Mouse (Mus musculus): ENCODE results near the gene Phldb2. TPM values are rescaled to one million over a fixed set of nuclear protein-coding genes. Genes with fewer than 3 reads are reported as not detected.

The Phldb2 gene
- polyA plus RNA-seq, 1 experiment from 2014 or later, result 49.3 TPM

DNA sequence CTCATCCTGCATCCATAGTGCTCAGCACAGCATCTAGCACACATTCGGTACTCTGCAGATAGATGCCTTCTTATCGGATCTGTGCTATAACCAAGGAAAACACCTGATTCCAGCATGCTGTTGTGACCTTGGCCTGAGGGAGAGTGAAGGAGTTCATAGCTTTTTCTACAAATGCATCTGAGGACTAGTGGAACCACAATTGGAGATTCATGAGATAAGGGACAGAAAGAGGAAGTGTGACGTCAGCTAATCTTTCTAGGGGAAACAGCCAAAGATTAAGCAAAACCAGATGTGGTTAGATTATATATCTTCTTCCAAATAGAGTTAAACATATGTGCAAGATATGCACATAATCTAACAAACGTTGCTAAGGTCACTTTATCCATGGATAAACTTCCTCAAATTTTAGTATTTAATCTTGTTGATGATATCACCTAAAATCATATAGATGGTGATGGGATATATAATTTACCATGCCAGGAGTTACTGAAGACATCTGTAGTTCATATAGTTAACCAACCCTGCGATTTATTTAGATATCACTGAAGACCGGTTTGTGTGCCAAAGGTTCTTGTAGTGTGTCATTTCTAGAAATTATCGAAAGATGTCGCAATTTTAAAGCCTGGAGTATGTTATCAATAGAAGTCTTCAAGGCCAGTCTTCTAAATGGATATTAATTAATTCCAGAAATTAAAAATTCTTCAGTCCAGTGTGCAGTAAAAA lies 11.1 kb downstream of the Phldb2 start:
- no peaks in the 10 kb centered on the region for H3K36me3 ChIP-seq (ENCODE audit: control insufficient read depth, insufficient read depth, low read length)
- no peaks in the 10 kb centered on the region for H3K4me1 ChIP-seq (ENCODE audit: control insufficient read depth, insufficient read depth, low read length)
- H3K27me3 ChIP-seq (ENCODE audit: control insufficient read depth, insufficient read depth, low read length), result no peaks in the 10 kb centered on the region
- no peak overlapping the region for H3K4me2 ChIP-seq (ENCODE audit: low read depth, severe bottlenecking)
- no peak overlapping the region for H3K4me3 ChIP-seq (ENCODE audit: low read depth, low read length)
- ATAC-seq (ENCODE audit: insufficient number of reproducible peaks, low FRiP score, low TSS enrichment, low read depth) (no peak), DNase-seq (ENCODE audit: low spot score) (no peak)
- H3K9me3 ChIP-seq (ENCODE audit: control insufficient read depth, low read length), result no peaks in the 10 kb centered on the region
- 71% methylated on average over 8 of the region's 8 CpGs for WGBS
- no peak overlapping the region for H3K27ac ChIP-seq (replicated peaks; ENCODE audit: low read depth, low read length)
- no peak overlapping the region for H3K9ac ChIP-seq (ENCODE audit: low read length)

DNA sequence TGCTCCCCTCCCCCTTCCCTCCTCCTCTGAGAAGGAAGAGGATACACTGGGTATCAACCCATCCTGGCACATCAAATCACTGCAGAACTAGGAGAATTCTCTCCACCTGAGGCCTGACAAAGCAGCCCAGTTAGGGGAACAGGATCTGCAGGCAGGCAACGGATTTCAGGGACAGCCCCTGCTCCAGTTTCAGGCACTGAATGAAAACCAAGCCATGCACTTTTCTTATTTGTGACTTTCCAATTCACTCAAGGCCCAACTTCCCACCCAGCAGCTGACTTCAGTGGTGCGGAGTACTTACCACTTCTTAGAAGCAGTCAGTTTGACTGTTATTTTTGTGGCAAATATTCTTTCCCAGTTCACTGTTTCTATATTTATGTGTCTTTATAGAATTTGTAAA lies 12.7 kb downstream of the Phldb2 start:
- Histone ChIP-seq H3K9ac (ENCODE audit: low read length) (no peak overlapping the region), H3K9me3 (ENCODE audit: control insufficient read depth, low read length) (no peaks in the 10 kb centered on the region), H3K27me3 (ENCODE audit: control insufficient read depth, insufficient read depth, low read length) (no peaks in the 10 kb centered on the region), H3K4me2 (ENCODE audit: low read depth, severe bottlenecking) (no peak overlapping the region), H3K27ac (replicated peaks; ENCODE audit: low read depth, low read length) (no peak overlapping the region), H3K4me1 (ENCODE audit: control insufficient read depth, insufficient read depth, low read length) (no peaks in the 10 kb centered on the region), H3K36me3 (ENCODE audit: control insufficient read depth, insufficient read depth, low read length) (no peaks in the 10 kb centered on the region), H3K4me3 (ENCODE audit: low read depth, low read length) (no peak overlapping the region)
- no peak for ATAC-seq (ENCODE audit: insufficient number of reproducible peaks, low FRiP score, low TSS enrichment, low read depth)
- DNase-seq (ENCODE audit: low spot score), result no peak
- WGBS, result 81% methylated on average over 2 of the region's 2 CpGs

DNA sequence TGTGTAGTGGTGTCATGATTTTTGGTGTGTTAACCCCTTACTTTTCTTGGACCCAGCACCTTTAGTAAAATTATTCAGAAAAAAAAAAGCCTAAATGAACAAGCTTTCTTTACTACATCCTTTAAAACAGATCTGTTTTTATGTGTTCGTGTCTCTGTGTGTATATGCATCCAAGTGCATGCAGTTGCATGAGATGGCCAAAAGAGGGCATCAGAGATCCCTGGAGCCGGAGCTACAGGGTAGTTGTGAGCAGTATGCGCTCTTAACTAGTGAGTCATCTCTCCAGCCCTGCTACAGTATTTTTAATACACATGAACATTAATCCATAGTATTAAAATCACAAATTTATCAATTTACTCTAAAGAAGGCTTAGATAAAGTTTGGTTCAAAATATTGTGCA lies 14.0 kb downstream of the Phldb2 start:
- Histone ChIP-seq H3K27ac (replicated peaks; ENCODE audit: low read depth, low read length) (no peak overlapping the region), H3K4me1 (ENCODE audit: control insufficient read depth, insufficient read depth, low read length) (0 out of 2 replicates have a peak, but pooled peaks cover 5% of the 10 kb centered on the region), H3K27me3 (ENCODE audit: control insufficient read depth, insufficient read depth, low read length) (no peaks in the 10 kb centered on the region), H3K4me3 (ENCODE audit: low read depth, low read length) (no peak overlapping the region), H3K9me3 (ENCODE audit: control insufficient read depth, low read length) (no peaks in the 10 kb centered on the region), H3K9ac (ENCODE audit: low read length) (no peak overlapping the region), H3K36me3 (ENCODE audit: control insufficient read depth, insufficient read depth, low read length) (no peaks in the 10 kb centered on the region), H3K4me2 (ENCODE audit: low read depth, severe bottlenecking) (no peak overlapping the region)
- WGBS, result 94% methylated on average over 3 of the region's 3 CpGs
- no peak for ATAC-seq (ENCODE audit: insufficient number of reproducible peaks, low FRiP score, low TSS enrichment, low read depth)
- DNase-seq (ENCODE audit: low spot score), result no peak

DNA sequence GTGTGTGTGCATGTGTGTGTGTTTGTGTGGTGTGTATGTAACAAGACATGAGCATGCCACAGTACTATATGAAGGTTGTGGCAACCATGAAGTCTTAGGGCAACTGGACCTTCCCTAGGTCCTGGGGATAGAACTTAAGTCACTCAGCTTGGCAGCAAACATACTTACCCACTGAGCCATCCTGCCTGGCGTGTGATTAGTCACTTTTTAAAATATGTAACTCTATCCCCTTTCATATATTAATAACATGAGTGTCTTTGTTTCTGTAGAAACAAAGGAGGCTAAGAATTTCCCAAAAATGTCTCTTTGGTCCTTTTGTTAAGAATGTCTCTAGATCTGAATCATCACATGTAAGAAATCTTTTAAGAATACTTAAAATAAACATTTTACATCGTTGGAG lies 16.0 kb downstream of the Phldb2 start:
- Histone ChIP-seq H3K9me3 (ENCODE audit: control insufficient read depth, low read length) (no peaks in the 10 kb centered on the region), H3K27me3 (ENCODE audit: control insufficient read depth, insufficient read depth, low read length) (no peaks in the 10 kb centered on the region), H3K36me3 (ENCODE audit: control insufficient read depth, insufficient read depth, low read length) (no peaks in the 10 kb centered on the region), H3K4me1 (ENCODE audit: control insufficient read depth, insufficient read depth, low read length) (0 out of 2 replicates have a peak, but pooled peaks cover 5% of the 10 kb centered on the region), H3K4me3 (ENCODE audit: low read depth, low read length) (no peak overlapping the region), H3K9ac (ENCODE audit: low read length) (no peak overlapping the region), H3K4me2 (ENCODE audit: low read depth, severe bottlenecking) (no peak overlapping the region), H3K27ac (replicated peaks; ENCODE audit: low read depth, low read length) (no peak overlapping the region)
- DNase-seq (ENCODE audit: low spot score), result no peak
- 80% methylated on average over 2 of the region's 2 CpGs for WGBS
- no peak for ATAC-seq (ENCODE audit: insufficient number of reproducible peaks, low FRiP score, low TSS enrichment, low read depth)

DNA sequence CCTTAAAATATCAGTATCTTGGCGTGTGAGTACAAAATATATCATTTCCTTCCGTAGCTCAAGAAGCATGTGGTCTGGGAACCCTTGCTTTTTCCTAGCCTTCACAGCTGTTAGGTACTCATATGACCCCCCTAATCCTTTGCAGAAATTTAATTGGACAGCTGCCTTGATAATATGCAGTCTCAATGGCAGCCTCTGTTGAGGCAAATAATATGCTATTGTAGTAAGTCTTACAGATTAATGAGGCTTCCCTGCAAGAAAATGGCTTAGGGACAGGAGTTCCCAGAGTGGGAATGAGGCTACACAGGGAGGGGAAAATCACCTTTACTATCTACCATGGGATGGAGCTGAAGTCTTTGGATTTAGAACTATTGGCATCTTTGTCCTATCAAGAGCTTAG lies 16.9 kb downstream of the Phldb2 start:
- WGBS, result 76% methylated on average over 2 of the region's 2 CpGs
- 0 out of 2 replicates have a peak, but pooled peaks have one; percentile 39 for ATAC-seq (ENCODE audit: insufficient number of reproducible peaks, low FRiP score, low TSS enrichment, low read depth)
- H3K27me3 ChIP-seq (ENCODE audit: control insufficient read depth, insufficient read depth, low read length), result no peaks in the 10 kb centered on the region
- no peaks in the 10 kb centered on the region for H3K9me3 ChIP-seq (ENCODE audit: control insufficient read depth, low read length)
- no peak overlapping the region for H3K4me3 ChIP-seq (ENCODE audit: low read depth, low read length)
- no peak overlapping the region for H3K9ac ChIP-seq (ENCODE audit: low read length)
- no peak for DNase-seq (ENCODE audit: low spot score)
- no peaks in the 10 kb centered on the region for H3K36me3 ChIP-seq (ENCODE audit: control insufficient read depth, insufficient read depth, low read length)
- no peak overlapping the region for H3K4me2 ChIP-seq (ENCODE audit: low read depth, severe bottlenecking)
- 0 out of 2 replicates have a peak, but pooled peaks cover 5% of the 10 kb centered on the region for H3K4me1 ChIP-seq (ENCODE audit: control insufficient read depth, insufficient read depth, low read length)
- H3K27ac ChIP-seq (replicated peaks; ENCODE audit: low read depth, low read length), result no peak overlapping the region

DNA sequence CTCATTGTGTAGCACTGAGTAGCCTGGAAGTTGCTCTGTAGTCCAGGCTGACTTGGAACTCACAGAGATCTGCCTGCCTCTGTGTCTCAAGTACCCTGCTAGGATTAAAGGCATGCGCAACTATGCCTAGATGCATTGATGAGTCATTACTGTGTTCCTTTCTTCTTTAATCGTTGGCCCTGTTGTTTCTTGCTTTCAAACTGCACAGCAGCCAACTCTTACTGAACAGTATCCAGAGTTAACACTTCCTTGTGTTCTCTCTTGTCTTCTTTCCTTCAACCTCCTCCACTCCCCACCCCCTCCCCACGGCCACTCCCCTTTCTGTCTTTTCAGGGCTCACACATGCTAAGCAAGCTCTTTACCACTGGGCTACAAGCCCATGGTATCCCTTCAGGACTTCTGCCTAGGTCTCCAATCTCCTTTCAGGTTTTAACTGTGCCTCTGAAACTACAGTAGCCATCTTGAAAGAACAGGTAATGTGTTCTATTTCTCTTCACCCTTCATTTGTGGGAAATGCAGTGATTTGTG lies 17.4 kb downstream of the Phldb2 start:
- H3K36me3 ChIP-seq (ENCODE audit: control insufficient read depth, insufficient read depth, low read length), result no peaks in the 10 kb centered on the region
- 0 out of 2 replicates have a peak overlapping the region, but pooled peaks have one; percentile 3 for H3K27ac ChIP-seq (replicated peaks; ENCODE audit: low read depth, low read length)
- H3K4me1 ChIP-seq (ENCODE audit: control insufficient read depth, insufficient read depth, low read length), result 0 out of 2 replicates have a peak, but pooled peaks cover 5% of the 10 kb centered on the region
- no peak overlapping the region for H3K4me2 ChIP-seq (ENCODE audit: low read depth, severe bottlenecking)
- DNase-seq (ENCODE audit: low spot score) (no peak), ATAC-seq (ENCODE audit: insufficient number of reproducible peaks, low FRiP score, low TSS enrichment, low read depth) (no peak)
- H3K4me3 ChIP-seq (ENCODE audit: low read depth, low read length), result no peak overlapping the region
- H3K9ac ChIP-seq (ENCODE audit: low read length), result no peak overlapping the region
- 86% methylated on average over 3 of the region's 3 CpGs for WGBS
- no peaks in the 10 kb centered on the region for H3K9me3 ChIP-seq (ENCODE audit: control insufficient read depth, low read length)
- H3K27me3 ChIP-seq (ENCODE audit: control insufficient read depth, insufficient read depth, low read length), result no peaks in the 10 kb centered on the region

DNA sequence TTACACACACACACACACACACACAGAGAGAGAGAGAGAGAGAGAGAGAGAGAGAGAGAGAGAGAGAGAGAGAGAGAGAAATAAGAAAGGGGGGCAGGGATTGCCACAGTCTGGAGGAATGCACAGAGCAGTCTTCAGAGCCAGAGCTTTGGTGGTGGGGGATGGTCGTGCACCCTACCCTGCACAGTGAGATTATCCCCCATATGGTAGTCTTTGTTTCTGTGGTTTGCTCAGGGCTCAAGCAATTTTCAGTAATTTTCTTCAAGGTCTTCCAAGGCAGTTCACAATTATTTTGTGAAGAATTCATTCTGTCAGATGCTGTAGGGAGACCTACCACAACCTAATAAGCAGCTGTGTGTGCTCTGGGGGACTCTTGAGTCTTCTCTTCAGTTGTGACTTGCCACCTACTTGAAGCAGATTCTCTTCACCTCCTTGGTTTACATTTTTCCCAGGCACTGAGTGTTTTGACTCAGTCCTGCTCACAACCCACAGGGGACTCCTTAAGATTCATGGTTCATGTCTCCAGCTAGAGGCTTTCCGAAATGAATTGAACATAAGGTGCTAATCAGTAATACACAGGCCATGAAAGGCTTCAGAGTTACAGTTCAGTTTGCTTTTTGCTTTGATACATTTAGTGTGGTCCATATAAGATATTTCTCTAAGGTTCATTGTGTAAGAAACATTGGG lies 18.5 kb downstream of the Phldb2 start:
- H3K36me3 ChIP-seq (ENCODE audit: control insufficient read depth, insufficient read depth, low read length), result no peaks in the 10 kb centered on the region
- H3K4me3 ChIP-seq (ENCODE audit: low read depth, low read length), result no peak overlapping the region
- no peak overlapping the region for H3K9ac ChIP-seq (ENCODE audit: low read length)
- no peaks in the 10 kb centered on the region for H3K27me3 ChIP-seq (ENCODE audit: control insufficient read depth, insufficient read depth, low read length)
- 0 out of 2 replicates have a peak, but pooled peaks cover 5% of the 10 kb centered on the region for H3K4me1 ChIP-seq (ENCODE audit: control insufficient read depth, insufficient read depth, low read length)
- no peaks in the 10 kb centered on the region for H3K9me3 ChIP-seq (ENCODE audit: control insufficient read depth, low read length)
- DNase-seq (ENCODE audit: low spot score), result no peak
- peak; percentile 65 for ATAC-seq (ENCODE audit: insufficient number of reproducible peaks, low FRiP score, low TSS enrichment, low read depth)
- no peak overlapping the region for H3K4me2 ChIP-seq (ENCODE audit: low read depth, severe bottlenecking)
- no peak overlapping the region for H3K27ac ChIP-seq (replicated peaks; ENCODE audit: low read depth, low read length)
- WGBS, result 45% methylated on average over 2 of the region's 2 CpGs

DNA sequence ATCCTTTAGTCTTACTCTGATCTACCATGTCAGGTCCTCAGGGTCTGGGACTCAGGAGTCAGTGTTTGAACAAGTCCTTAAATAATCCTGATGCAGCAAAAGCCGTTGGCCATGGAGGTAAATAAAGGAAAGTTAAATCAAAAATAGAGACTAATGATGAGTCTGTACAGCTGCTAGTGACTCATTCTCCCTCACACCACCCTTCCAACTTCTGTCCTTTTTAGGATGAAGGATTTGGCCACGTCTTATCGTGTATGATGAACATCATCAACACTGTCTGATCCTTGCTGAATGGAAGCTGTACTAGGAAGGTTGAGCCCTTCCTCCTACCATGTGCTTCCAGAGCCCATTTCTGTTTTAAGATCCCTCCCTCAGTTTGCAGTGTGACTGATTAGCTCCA lies 23.1 kb downstream of the Phldb2 start:
- 93% methylated on average over 3 of the region's 3 CpGs for WGBS
- H3K27ac ChIP-seq (replicated peaks; ENCODE audit: low read depth, low read length), result no peak overlapping the region
- no peak for ATAC-seq (ENCODE audit: insufficient number of reproducible peaks, low FRiP score, low TSS enrichment, low read depth)

More for the DNA sequence above, 23.1 kb downstream of the Phldb2 start:
- Histone ChIP-seq H3K36me3 (ENCODE audit: control insufficient read depth, insufficient read depth, low read length) (no peaks in the 10 kb centered on the region), H3K4me1 (ENCODE audit: control insufficient read depth, insufficient read depth, low read length) (0 out of 2 replicates have a peak, but pooled peaks cover 5% of the 10 kb centered on the region), H3K9ac (ENCODE audit: low read length) (no peak overlapping the region), H3K9me3 (ENCODE audit: control insufficient read depth, low read length) (no peaks in the 10 kb centered on the region), H3K27me3 (ENCODE audit: control insufficient read depth, insufficient read depth, low read length) (no peaks in the 10 kb centered on the region), H3K4me2 (ENCODE audit: low read depth, severe bottlenecking) (no peak overlapping the region), H3K4me3 (ENCODE audit: low read depth, low read length) (no peak overlapping the region)
- DNase-seq (ENCODE audit: low spot score), result no peak

Measured in limb, embryonic 11.5 days (tissue).